Comparison of ENCODE assay signal across 10 mouse cellular contexts in genomic region chr5:25030276-25030681, GRCm38 (mm10).
DNase-seq lines count a peak whose midpoint lies in the region; ATAC-seq and TF ChIP-seq lines count a peak whose summit lies in the region.
"Had no signal": no experiment of that assay in that cellular context is flagged by ENCODE, and none has a peak within 500 bp of the region (broad histone marks: within the 10 kb centered on the region; RNA-seq: fewer than 3 reads in every experiment).

No protein-coding gene starts in this region.

- 28% methylated on average over 3 of the region's 3 CpGs for WGBS in intestine, postnatal 0 days
- WGBS in forebrain, embryonic 14.5 days = 78% methylated on average over 3 of the region's 3 CpGs

- intact Hi-C loops in gastrocnemius, adult 2 months (cut with DNase I) = no loop called here

- H3K4me1 ChIP-seq in intestine, postnatal 0 days (replicated peaks; ENCODE audit: control insufficient read depth, insufficient read depth, low read length) = peaks cover 6% of the 10 kb centered on the region; the same call in 1 of the 2 replicates
- H3K4me1 ChIP-seq in forebrain, embryonic 14.5 days (ENCODE audit: control insufficient read depth, insufficient read depth, low read length) = no peaks in the 10 kb centered on the region
- H3K4me1 ChIP-seq: forebrain, embryonic 15.5 days had no signal

- H3K9ac ChIP-seq in intestine, postnatal 0 days (ENCODE audit: low read depth, low read length) = no peak overlapping the region
- H3K9ac ChIP-seq in forebrain, embryonic 14.5 days (ENCODE audit: low read length) = no peak overlapping the region
- H3K9ac ChIP-seq: forebrain, embryonic 15.5 days had no signal

- H3K36me3 ChIP-seq in intestine, postnatal 0 days (ENCODE audit: control insufficient read depth, insufficient read depth) = no peaks in the 10 kb centered on the region
- no peaks in the 10 kb centered on the region for H3K36me3 ChIP-seq in forebrain, embryonic 14.5 days (ENCODE audit: control insufficient read depth, insufficient read depth, low read length)
- H3K36me3 ChIP-seq: forebrain, embryonic 15.5 days had no signal

- H3K27ac ChIP-seq in gastrocnemius, adult 2 months = no peak overlapping the region
- H3K27ac ChIP-seq in intestine, postnatal 0 days (ENCODE audit: low read depth, low read length) = no peak overlapping the region
- H3K27ac ChIP-seq in forebrain, embryonic 14.5 days (ENCODE audit: low read depth, low read length) = no peak overlapping the region
- H3K27ac ChIP-seq: forebrain, embryonic 15.5 days had no signal

- H3K9me3 ChIP-seq in intestine, postnatal 0 days (ENCODE audit: control insufficient read depth) = no peaks in the 10 kb centered on the region
- H3K9me3 ChIP-seq in forebrain, embryonic 14.5 days (replicated peaks; ENCODE audit: control insufficient read depth, low read length) = no peaks in the 10 kb centered on the region
- H3K9me3 ChIP-seq: forebrain, embryonic 15.5 days had no signal

- H3K4me3 ChIP-seq in gastrocnemius, adult 2 months = no peak overlapping the region
- no peak overlapping the region for H3K4me3 ChIP-seq in intestine, postnatal 0 days (ENCODE audit: low read depth, low read length)
- H3K4me3 ChIP-seq in forebrain, embryonic 14.5 days (ENCODE audit: low read depth, low read length) = no peak overlapping the region
- H3K4me3 ChIP-seq: forebrain, embryonic 15.5 days had no signal

- no peak for TF ChIP-seq CTCF in gastrocnemius, adult 2 months (IDR thresholded peaks at IDR 0.05)
- TF ChIP-seq CTCF in intestine, postnatal 0 days (IDR thresholded peaks at IDR 0.05; ENCODE audit: low read depth) = no peak

- H3K4me2 ChIP-seq in intestine, postnatal 0 days (replicated peaks; ENCODE audit: low read depth) = no peak overlapping the region
- H3K4me2 ChIP-seq in forebrain, embryonic 14.5 days (ENCODE audit: low read length) = no peak overlapping the region
- H3K4me2 ChIP-seq: forebrain, embryonic 15.5 days had no signal

- no peaks in the 10 kb centered on the region for H3K27me3 ChIP-seq in intestine, postnatal 0 days (replicated peaks; ENCODE audit: control insufficient read depth, insufficient read depth, low read length)
- no peaks in the 10 kb centered on the region for H3K27me3 ChIP-seq in forebrain, embryonic 14.5 days (replicated peaks; ENCODE audit: control insufficient read depth, insufficient read depth, low read length)
- H3K27me3 ChIP-seq: forebrain, embryonic 15.5 days had no signal

- peak; percentile 62 for ATAC-seq in intestine, postnatal 0 days
- peak; percentile 83 for ATAC-seq in megakaryocyte progenitor cell, adult 5-6 weeks (replicated peaks; ENCODE audit: poor library complexity)
- ATAC-seq in forebrain, embryonic 14.5 days = no peak
- ATAC-seq in CD4-positive, CD25-positive, alpha-beta regulatory T cell, adult 4 months = no peak
- ATAC-seq: forebrain, embryonic 15.5 days had no signal

- DNase-seq in gastrocnemius, adult 2 months = peak; percentile 38
- no peak for DNase-seq in gastrocnemius, adult 18-20 months (ENCODE audit: low spot score)
- DNase-seq in heart, adult 18-20 months = peak; percentile 49 to 69
- DNase-seq in forebrain, embryonic 14.5 days (ENCODE audit: low spot score) = no peak
- DNase-seq in layer of hippocampus, postnatal 14 days (ENCODE audit: low spot score in 2 of 2) = no peak
- DNase-seq: kidney, postnatal 14 days had no signal

Comparison
In these comparisons a context has a peak if more than half of its experiments do, and no peak if none do; other contexts are left out.
1. DNase-seq: peak in gastrocnemius, adult 2 months (single experiment) and heart, adult 18-20 months (2 of 2); none in gastrocnemius, adult 18-20 months (single experiment), forebrain, embryonic 14.5 days (single experiment) and layer of hippocampus, postnatal 14 days (0 of 2).
2. ATAC-seq: peak in intestine, postnatal 0 days (single experiment) and megakaryocyte progenitor cell, adult 5-6 weeks (single experiment); none in forebrain, embryonic 14.5 days (single experiment) and CD4-positive, CD25-positive, alpha-beta regulatory T cell, adult 4 months (single experiment).